Mouse (Mus musculus) limb, embryonic 15.5 days (tissue): ENCODE measurements around the gene Lmln. TPM values are rescaled to one million over a fixed set of nuclear protein-coding genes. Genes with fewer than 3 reads are reported as not detected.
"Not testable (repeated sequence)": the region's sequence is repeated elsewhere in the genome, so short reads cannot be mapped to it uniquely, and the experiment has no call there.

ENCODE experiments used
- ATAC-seq: fragments of 200-750 bp; cut with Nextera tagmentation; 2 replicates; pipeline ENCODE4 v1.8.0; 2017; ENCODE audit warnings: low read depth, moderate TSS enrichment; ENCODE audit not compliant: insufficient number of reproducible peaks, low FRiP score, low TSS enrichment
- H3K27ac ChIP-seq: fragments of 300-500 bp; sonication (generic); 2 replicates; pipeline ENCODE4 v1.5.1; 2015; ENCODE audit warnings: moderate library complexity, mild to moderate bottlenecking, inconsistent platforms
- H3K27me3 ChIP-seq: fragments of 300-500 bp; sonication (generic); 2 replicates; pipeline ENCODE4 v1.6.1; 2015; ENCODE audit warnings: inconsistent platforms
- H3K36me3 ChIP-seq: fragments of 300-500 bp; sonication (generic); 2 replicates; pipeline ENCODE4 v1.6.1; 2015; ENCODE audit warnings: inconsistent platforms
- H3K4me1 ChIP-seq: fragments of 300-500 bp; sonication (generic); 2 replicates; pipeline ENCODE4 v1.6.1; 2015; ENCODE audit warnings: inconsistent platforms
- H3K4me2 ChIP-seq: fragments of 300-500 bp; sonication (generic); 2 replicates; pipeline ENCODE4 v1.6.1; 2015; ENCODE audit warnings: mild to moderate bottlenecking, inconsistent platforms
- H3K4me3 ChIP-seq: fragments of 300-500 bp; sonication (generic); 2 replicates; pipeline ENCODE4 v1.5.1; 2015; ENCODE audit warnings: mild to moderate bottlenecking, inconsistent platforms
- H3K9ac ChIP-seq: fragments of 300-500 bp; sonication (generic); 2 replicates; pipeline ENCODE4 v1.6.1; 2015; ENCODE audit warnings: inconsistent platforms
- H3K9me3 ChIP-seq: fragments of 300-500 bp; sonication (generic); 2 replicates; pipeline ENCODE4 v1.6.1; 2016; ENCODE audit warnings: inconsistent platforms
- WGBS: fragments of 180-500 bp; shearing (Covaris S2); methylation state at CpG from one replicate; pipeline ENCODE4 v1.1.7; 2015; 5-methylcytosine and 5-hydroxymethylcytosine counted together
- microRNA counts: library from miRNA; unstranded; fragments of <30 nt; microRNA quantifications from one replicate; lab custom pipeline; 2016
- microRNA-seq: library from miRNA; unstranded; fragments of <30 nt; microRNA quantifications from one replicate; pipeline ENCODE4, GENCODE M21; 2016
- polyA plus RNA-seq: library from polyadenylated mRNA; unstranded; fragments of >200 nt; fragmentation: Nextera tagmentation; extraction: Ambion mirVana; gene quantifications from 2 replicates; pipeline ENCODE4 v1.2.1, GENCODE M21; 2015

The Lmln gene
- polyA plus RNA-seq, 1 experiment from 2014 or later, result 1.7 TPM

DNA sequence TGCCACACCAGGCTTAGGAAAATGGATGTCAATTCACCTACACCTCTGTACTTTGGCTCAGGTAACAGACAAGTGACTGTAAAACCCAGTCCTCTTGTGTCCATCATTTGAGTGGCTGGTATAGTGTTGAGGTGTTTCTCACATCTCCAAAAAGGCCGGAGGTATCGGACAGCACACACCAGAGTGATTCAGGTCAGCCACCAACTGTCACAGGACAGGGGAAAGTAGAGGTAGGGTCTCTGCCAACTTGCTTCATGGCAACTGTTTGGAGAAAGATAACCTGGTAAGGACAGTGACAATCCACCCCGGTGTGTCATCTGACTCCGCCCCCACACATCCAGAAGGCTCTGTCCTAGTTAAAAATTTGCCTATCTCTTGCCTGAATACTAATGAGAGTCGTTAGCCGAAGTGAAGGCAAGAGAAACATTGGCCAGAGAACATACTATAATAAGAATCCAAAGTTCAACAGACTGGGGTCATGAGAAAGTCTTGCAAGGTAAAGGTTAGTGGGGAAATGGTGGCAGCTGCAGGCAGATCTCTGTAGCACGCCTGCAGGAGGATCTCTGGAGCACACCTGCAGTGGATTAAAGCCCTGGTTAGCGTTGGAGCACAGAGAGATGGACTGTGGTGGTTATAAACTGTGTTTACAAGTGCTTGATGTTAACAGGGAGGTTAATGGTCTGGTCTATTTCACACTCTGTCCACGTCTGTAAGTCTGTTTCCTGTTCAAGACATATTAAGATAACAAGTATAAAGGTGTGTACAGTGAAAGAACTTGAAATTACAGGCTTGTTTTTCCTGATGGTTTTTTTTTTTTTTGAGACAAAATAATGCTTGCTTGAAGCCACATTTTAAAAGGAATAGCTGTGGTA lies 108.6 kb downstream of the Lmln start:
- Histone ChIP-seq H3K27me3 (no peaks in the 10 kb centered on the region), H3K9ac (no peak overlapping the region), H3K4me1 (no peaks in the 10 kb centered on the region), H3K9me3 (no peaks in the 10 kb centered on the region), H3K4me2 (no peak overlapping the region), H3K27ac (no peak overlapping the region), H3K4me3 (no peak overlapping the region), H3K36me3 (no peaks in the 10 kb centered on the region)
- 60% methylated on average over 9 of the region's 9 CpGs for WGBS
- ATAC-seq, result no peak

DNA sequence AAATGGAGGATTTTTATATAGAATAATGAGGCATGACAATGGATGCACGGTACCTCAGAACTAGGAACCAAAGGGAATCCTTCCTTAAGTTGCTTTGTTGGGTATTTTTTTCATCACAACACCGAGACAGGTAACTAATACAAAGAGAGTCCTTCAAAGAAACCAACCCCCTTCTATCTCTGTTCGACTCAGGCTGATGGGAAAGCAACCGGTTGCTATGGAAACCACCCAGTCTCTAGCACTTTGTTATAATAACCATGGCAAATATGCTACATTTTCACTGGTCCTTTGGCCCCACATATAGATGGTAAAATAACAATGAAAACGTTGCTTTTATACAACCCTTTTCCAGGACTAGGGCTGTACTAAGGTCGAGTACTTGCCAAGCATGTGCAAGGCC lies 109.5 kb downstream of the Lmln start:
- Histone ChIP-seq H3K9me3 (no peaks in the 10 kb centered on the region), H3K9ac (no peak overlapping the region), H3K4me1 (no peaks in the 10 kb centered on the region), H3K27me3 (no peaks in the 10 kb centered on the region), H3K4me3 (no peak overlapping the region), H3K36me3 (no peaks in the 10 kb centered on the region), H3K4me2 (no peak overlapping the region), H3K27ac (no peak overlapping the region)
- 79% methylated on average over 6 of the region's 6 CpGs for WGBS
- ATAC-seq, result no peak

DNA sequence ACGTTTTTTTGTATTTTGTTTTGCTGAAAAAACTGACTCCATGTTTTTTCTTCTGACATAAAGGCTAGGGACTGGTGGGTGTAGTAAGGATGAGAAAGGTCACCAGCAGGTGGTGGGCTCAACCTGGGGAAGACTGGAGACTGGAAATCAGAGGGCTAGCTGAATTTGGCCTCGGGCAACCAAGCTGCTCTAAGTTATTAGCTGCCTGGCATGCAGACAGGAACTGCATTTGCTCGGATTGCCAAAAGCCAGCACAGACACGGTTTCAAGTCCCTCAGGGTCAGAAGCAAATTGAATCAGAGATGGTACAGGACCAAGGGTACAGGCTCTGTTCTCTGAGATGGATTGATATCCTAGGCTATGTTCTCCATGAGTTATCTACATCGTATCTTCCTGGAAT lies 110.8 kb downstream of the Lmln start:
- Histone ChIP-seq H3K4me2 (no peak overlapping the region), H3K36me3 (no peaks in the 10 kb centered on the region), H3K9me3 (no peaks in the 10 kb centered on the region), H3K4me1 (0 out of 2 replicates have a peak, but pooled peaks cover 1% of the 10 kb centered on the region), H3K9ac (no peak overlapping the region), H3K27me3 (no peaks in the 10 kb centered on the region), H3K4me3 (no peak overlapping the region), H3K27ac (no peak overlapping the region)
- no peak for ATAC-seq
- 53% methylated on average over 5 of the region's 5 CpGs for WGBS

DNA sequence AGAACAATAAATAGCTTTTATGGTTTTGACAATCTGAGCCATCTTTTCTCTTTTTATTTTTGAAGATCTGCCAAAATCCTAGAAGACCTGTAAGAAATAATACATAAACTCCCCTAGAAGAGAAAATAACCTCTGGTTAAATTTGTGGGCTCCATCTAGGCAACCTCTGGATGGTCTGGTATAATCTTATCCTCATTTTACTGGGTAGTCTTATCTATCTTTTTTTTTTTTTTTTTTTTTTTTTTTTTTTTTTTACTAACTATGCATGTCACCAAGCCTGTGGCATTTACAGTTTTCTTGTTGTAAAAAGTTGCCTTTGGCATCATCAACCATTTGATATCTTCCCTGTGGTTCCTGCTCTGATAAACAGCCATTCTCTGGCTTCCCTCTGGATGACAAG lies 112.4 kb downstream of the Lmln start:
- no peak overlapping the region for H3K27ac ChIP-seq
- no peak overlapping the region for H3K4me3 ChIP-seq
- H3K36me3 ChIP-seq, result no peaks in the 10 kb centered on the region
- no peaks in the 10 kb centered on the region for H3K27me3 ChIP-seq
- H3K9ac ChIP-seq, result no peak overlapping the region
- 0 out of 2 replicates have a peak, but pooled peaks cover 3% of the 10 kb centered on the region for H3K4me1 ChIP-seq
- ATAC-seq, result no peak
- H3K9me3 ChIP-seq, result no peaks in the 10 kb centered on the region
- H3K4me2 ChIP-seq, result no peak overlapping the region

DNA sequence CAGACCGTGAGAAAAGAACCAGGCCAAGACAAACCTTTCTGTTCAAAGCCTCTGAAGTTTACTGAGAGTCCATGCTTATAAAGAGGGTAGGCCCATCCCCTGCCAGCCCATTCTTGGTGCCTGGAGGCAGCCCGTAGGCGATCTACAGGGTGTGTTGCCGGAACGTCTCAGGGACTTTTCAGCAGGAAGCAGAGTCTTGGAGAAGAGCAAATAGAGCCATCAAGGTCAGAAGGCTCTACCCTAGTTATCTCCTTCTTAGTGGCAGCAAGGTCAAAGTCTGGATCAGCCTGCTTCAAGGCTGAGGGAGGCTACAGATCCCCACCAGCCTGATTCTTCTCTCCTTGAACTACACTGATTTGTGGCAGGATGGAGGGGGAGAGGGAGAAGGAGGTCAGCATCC lies 114.5 kb downstream of the Lmln start:
- H3K4me3 ChIP-seq, H3K4me2 ChIP-seq, H3K36me3 ChIP-seq, H3K9me3 ChIP-seq, H3K27ac ChIP-seq, H3K4me1 ChIP-seq, ATAC-seq, H3K27me3 ChIP-seq, H3K9ac ChIP-seq: not testable (repeated sequence)
- 81% methylated on average over 5 of the region's 5 CpGs for WGBS

MicroRNAs encoded within 50 kb of the gene (microRNA counts, 519-probe panel; counts per million panel counts)
- not detected for microRNA mmu-miR-1947 (lab: Ali Mortazavi, UCI)

Small RNA genes lying within 50 kb of the gene (microRNA-seq; reads per million reads assigned to microRNA genes)
- gene Gm22231 (not detected), gene Mir1947 (2.0 reads per million, percentile 1 among the genes with 10 or more reads in this experiment)

Other genes with a start within 250 kb of the Lmln start
- 102 TPM in 2 replicates for gene Fyttd1, start 185.0 kb upstream of the Lmln start, polyA plus RNA-seq
- 22.7 and 24.2 TPM in 2 replicates for gene Rubcn, start 184.8 kb upstream of the Lmln start, polyA plus RNA-seq
- 23.1 TPM in 2 replicates for gene Lrch3, start 148.4 kb upstream of the Lmln start, polyA plus RNA-seq
- 1.6 and 2.0 TPM in 2 replicates for gene Iqcg, start 6.3 kb upstream of the Lmln start, polyA plus RNA-seq
- 774 and 915 TPM in 2 replicates for gene Rpl35a, start 6.1 kb upstream of the Lmln start, polyA plus RNA-seq
- gene Osbpl11, start 122.5 kb downstream of the Lmln start, polyA plus RNA-seq, result 15.6 and 16.0 TPM in 2 replicates
- 84.3 and 89.8 TPM in 2 replicates for gene Snx4, start 188.9 kb downstream of the Lmln start, polyA plus RNA-seq